Mouse (Mus musculus) limb, embryonic 10.5 days (tissue): Measurements from ENCODE around the gene Nt5c2. TPM values are rescaled to one million over a fixed set of nuclear protein-coding genes. Genes with fewer than 3 reads are reported as not detected.

Source experiments
- DNase-seq: peaks from one replicate; pipeline ENCODE4 v3.0.0-alpha.2; 2017; ENCODE audit warnings: low spot score
- H3K27ac ChIP-seq: fragments of 300-500 bp; sonication (generic); 2 replicates; pipeline ENCODE4 v1.5.1; 2016; ENCODE audit warnings: mild to moderate bottlenecking
- H3K27me3 ChIP-seq: fragments of 300-500 bp; sonication (generic); 2 replicates; pipeline ENCODE4 v1.6.1; 2016; ENCODE audit warnings: low read depth, mild to moderate bottlenecking; ENCODE audit not compliant: poor library complexity, severe bottlenecking
- H3K36me3 ChIP-seq: fragments of 300-500 bp; sonication (generic); 2 replicates; pipeline ENCODE4 v1.6.1; 2016; ENCODE audit warnings: mild to moderate bottlenecking, moderate library complexity
- H3K4me1 ChIP-seq: fragments of 300-500 bp; sonication (generic); 2 replicates; pipeline ENCODE4 v1.6.1; 2016
- H3K4me3 ChIP-seq: fragments of 300-500 bp; sonication (generic); 2 replicates; pipeline ENCODE4 v1.5.1; 2016; ENCODE audit warnings: mild to moderate bottlenecking, moderate library complexity
- H3K9me3 ChIP-seq: fragments of 300-500 bp; sonication (generic); replicated peaks from 2 replicates; pipeline ENCODE4 v1.6.1; 2016; ENCODE audit warnings: mild to moderate bottlenecking
- WGBS: fragments of 180-500 bp; shearing (Covaris S2); methylation state at CpG from one replicate; pipeline ENCODE4 v1.1.7; 2016; 5-methylcytosine and 5-hydroxymethylcytosine counted together
- polyA plus RNA-seq: library from polyadenylated mRNA; unstranded; fragments of >200 nt; fragmentation: Nextera tagmentation; extraction: Ambion mirVana; gene quantifications from 2 replicates; pipeline ENCODE4 v1.2.1, GENCODE M21; 2016

Nt5c2 gene
- polyA plus RNA-seq, 1 experiment from 2014 or later: 89.8 TPM

DNA sequence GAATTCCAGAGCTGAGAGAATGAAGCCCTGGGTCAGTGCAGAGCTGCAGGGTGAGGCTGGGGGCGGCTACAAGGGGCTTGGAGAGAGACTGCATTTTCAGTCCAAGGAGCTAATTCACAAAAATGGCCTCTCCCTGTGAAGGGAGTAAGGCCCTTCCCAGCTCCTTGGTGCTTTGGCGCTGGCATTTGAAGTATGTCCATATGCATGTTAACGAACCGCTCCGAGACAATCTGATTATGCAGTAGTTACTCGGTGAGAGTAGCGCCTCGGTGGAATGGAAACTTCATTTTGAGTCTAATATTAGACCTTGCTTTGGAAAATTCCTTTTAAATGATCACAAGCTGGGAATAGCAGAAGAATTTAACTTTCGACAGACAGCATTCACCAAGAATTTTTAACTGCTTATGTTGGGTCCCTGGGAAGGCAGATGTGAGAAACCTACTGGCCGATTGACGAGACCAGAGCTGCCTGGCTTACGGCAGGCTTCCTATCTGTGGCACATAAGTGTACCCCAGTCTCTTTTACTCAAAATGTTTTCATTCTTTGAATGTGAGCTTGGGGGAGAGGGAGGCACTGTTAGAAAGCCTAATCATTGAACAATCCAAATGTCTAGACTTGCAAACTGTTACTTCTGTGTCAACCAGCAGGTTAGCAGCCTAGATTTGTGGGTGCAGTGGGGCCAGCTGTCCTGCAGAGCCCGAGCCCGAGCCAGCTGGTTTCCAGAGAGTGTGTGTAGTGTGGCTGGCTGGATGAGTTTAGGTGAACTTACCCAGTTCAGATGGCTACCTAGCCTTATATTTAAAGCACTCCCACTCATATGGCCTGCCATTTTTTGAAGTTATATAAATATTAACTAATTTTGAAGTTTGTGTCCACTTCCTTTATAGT lies 166.3 kb downstream of the Nt5c2 start:
- DNase-seq: no peak
- no peaks in the 10 kb centered on the region for H3K36me3 ChIP-seq
- H3K4me3 ChIP-seq: no peak overlapping the region
- 82% methylated on average over 14 of the region's 14 CpGs for WGBS
- no peaks in the 10 kb centered on the region for H3K27me3 ChIP-seq
- no peak overlapping the region for H3K27ac ChIP-seq
- H3K4me1 ChIP-seq: 0 out of 2 replicates have a peak, but pooled peaks cover 2% of the 10 kb centered on the region
- no peaks in the 10 kb centered on the region for H3K9me3 ChIP-seq

- Histone ChIP-seq H3K27me3 (no peaks in the 10 kb centered on the region), H3K27ac (no peak overlapping the region), H3K36me3 (no peaks in the 10 kb centered on the region)
Observed at GRCm38 (mm10) chr19:46846459-46846858, 168.5 kb downstream of the Nt5c2 start.

DNA sequence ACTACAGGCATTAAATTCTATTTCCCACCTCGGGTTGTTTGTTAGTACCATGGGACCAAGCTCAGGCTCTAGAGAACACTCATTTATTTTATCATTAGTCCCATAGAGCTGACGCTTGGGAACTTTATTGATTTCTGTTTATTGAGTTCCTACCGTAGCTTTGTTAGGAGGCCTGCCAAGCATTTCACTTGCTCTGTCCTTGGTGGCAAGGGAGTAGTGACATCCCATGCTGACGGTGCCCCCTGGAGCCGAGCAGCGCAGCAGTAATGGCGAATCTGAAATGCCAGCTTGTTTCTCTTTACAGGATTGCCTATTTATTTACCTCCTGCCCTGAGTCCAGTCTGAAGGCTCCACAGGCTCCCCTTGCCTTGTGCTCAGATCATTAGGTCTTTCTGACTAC lies 168.9 kb downstream of the Nt5c2 start:
- no peaks in the 10 kb centered on the region for H3K36me3 ChIP-seq
- H3K9me3 ChIP-seq: no peaks in the 10 kb centered on the region
- 89% methylated on average over 7 of the region's 7 CpGs for whole genome bisulfite sequencing
- H3K27me3 ChIP-seq: no peaks in the 10 kb centered on the region
- H3K27ac ChIP-seq: no peak overlapping the region
- DNase-seq: no peak
- H3K4me3 ChIP-seq: no peak overlapping the region
- 0 out of 2 replicates have a peak, but pooled peaks cover 2% of the 10 kb centered on the region for H3K4me1 ChIP-seq

More at GRCm38 (mm10) chr19:46846459-46846858, 168.5 kb downstream of the Nt5c2 start:
- 0 out of 2 replicates have a peak, but pooled peaks cover 2% of the 10 kb centered on the region for H3K4me1 ChIP-seq
- no peak overlapping the region for H3K4me3 ChIP-seq
- no peak for DNase-seq
- H3K9me3 ChIP-seq: no peaks in the 10 kb centered on the region
- 87% methylated on average over 5 of the region's 5 CpGs for WGBS

DNA sequence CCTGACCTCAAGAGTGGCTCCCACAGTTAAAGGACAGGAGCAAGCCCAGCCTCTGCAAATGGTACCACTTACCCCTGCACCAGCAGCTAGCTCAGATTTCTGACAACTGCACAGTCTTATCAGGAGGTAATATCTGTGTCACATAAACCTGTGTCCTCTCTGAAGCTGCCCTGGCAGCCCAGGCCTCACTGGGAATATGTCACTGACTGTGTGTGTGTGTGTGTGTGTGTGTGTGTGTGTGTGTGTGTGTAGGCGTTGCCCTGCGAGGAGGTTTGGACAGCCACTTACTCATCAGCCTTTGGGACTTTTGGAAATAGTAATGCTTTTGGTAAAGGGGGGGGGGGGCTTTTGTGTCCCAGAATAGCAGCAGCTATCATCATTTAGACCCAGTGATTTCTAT lies 171.9 kb downstream of the Nt5c2 start:
- Histone ChIP-seq H3K4me3 (no peak overlapping the region), H3K27me3 (no peaks in the 10 kb centered on the region), H3K36me3 (no peaks in the 10 kb centered on the region), H3K4me1 (peaks cover 4% of the 10 kb centered on the region; the same call in 1 of the 2 replicates), H3K27ac (no peak overlapping the region), H3K9me3 (no peaks in the 10 kb centered on the region)
- 76% methylated on average over 2 of the region's 2 CpGs for whole genome bisulfite sequencing
- DNase-seq: no peak

GRCm38 (mm10) chr19:46841016-46841415 lies 173.9 kb downstream of the Nt5c2 start:
- no peaks in the 10 kb centered on the region for H3K36me3 ChIP-seq
- H3K4me3 ChIP-seq: no peak overlapping the region
- no peak overlapping the region for H3K27ac ChIP-seq
- H3K27me3 ChIP-seq: no peaks in the 10 kb centered on the region
- DNase-seq: no peak
- WGBS: 87% methylated on average over 4 of the region's 4 CpGs
- no peaks in the 10 kb centered on the region for H3K9me3 ChIP-seq
- H3K4me1 ChIP-seq: peaks cover 4% of the 10 kb centered on the region; the same call in 1 of the 2 replicates

DNA sequence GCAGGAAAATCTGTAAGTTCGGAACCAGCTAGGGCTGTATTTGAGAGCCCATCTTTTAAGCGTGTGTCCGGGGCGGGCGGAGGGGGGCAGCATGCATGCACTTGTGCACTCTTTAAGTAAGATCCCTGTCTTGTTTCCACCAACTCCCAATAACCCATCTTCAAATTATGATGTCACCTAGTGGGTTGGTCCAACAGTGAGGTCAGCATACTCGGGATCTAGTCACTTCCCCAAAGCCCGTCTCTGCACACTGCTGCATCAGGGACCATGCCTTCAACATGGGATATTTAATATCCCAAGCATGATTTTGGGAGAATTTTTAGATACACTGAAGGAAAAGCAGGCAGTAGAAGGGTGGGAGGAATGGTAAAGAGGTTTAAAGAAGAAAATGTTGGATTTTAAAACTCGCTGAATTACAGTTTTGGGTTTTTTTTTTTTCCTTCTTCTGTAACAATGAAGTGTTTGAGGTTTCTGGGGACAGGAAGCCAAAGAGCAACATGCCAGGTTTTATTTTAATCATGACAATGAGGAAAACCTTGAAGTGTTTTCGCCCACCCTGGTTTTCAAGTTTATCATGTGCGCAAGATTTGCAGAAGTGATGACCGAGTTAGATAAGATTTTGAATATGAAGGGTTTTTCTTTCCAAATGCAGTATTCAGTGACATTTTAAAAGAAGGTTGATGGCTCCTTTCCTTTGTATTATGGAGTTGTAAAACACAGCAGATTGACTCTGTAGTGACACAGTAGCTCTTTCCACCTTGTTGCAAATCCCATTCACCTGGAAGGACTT lies 177.5 kb downstream of the Nt5c2 start:
- H3K4me1 ChIP-seq: peaks cover 4% of the 10 kb centered on the region; the same call in 1 of the 2 replicates
- H3K9me3 ChIP-seq: no peaks in the 10 kb centered on the region
- H3K27me3 ChIP-seq: no peaks in the 10 kb centered on the region
- DNase-seq: no peak
- WGBS: 91% methylated on average over 11 of the region's 11 CpGs
- H3K27ac ChIP-seq: no peak overlapping the region
- H3K36me3 ChIP-seq: no peaks in the 10 kb centered on the region
- H3K4me3 ChIP-seq: no peak overlapping the region

DNA sequence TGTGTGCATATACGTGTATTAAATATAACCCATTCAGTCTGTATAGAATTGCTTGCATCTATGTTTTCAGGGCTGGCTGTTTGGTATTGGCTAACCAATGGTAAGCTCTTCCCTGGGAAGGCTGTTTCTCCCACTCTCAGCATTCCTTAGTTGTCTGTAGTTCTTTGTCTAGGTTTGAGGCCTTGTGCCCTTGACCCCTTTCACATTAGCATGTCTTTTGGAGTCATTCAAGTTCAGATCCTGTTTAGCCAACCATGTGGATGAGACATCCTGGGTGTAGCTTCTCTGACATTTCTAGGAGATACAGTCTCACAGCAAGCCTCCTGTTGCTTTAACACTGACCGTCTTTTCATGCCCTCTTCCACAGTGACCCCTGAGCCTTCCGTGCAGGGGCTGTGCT lies 178.9 kb downstream of the Nt5c2 start:
- Histone ChIP-seq H3K9me3 (no peaks in the 10 kb centered on the region), H3K36me3 (no peaks in the 10 kb centered on the region), H3K27ac (no peak overlapping the region), H3K4me3 (no peak overlapping the region), H3K27me3 (no peaks in the 10 kb centered on the region), H3K4me1 (peaks cover 4% of the 10 kb centered on the region; the same call in 1 of the 2 replicates)
- WGBS: 82% methylated on average over 3 of the region's 3 CpGs
- no peak for DNase-seq

DNA sequence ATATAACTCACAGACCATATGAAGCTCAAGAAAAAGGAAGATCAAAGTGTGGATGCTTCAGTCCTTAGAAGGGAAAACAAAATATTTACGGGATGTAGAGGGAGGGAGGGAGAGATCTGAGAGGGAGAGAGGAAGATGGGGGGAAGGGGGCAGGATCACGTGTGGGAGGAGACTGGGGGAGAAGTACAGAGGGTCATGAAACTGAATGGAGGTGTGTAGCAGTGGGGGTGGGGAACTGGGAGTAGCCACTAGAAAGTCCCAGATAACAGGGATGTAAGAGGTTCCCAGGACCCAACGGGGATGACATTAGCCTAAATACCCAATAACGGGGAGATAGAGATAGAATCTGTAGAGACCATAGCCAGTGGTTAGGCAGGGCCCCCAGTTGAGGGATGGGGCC lies 179.6 kb downstream of the Nt5c2 start:
- H3K4me1 ChIP-seq: peaks cover 4% of the 10 kb centered on the region; the same call in 1 of the 2 replicates
- 68% methylated on average over 4 of the region's 4 CpGs for WGBS
- no peaks in the 10 kb centered on the region for H3K9me3 ChIP-seq
- no peak overlapping the region for H3K4me3 ChIP-seq
- DNase-seq: no peak
- no peak overlapping the region for H3K27ac ChIP-seq
- H3K27me3 ChIP-seq: no peaks in the 10 kb centered on the region
- no peaks in the 10 kb centered on the region for H3K36me3 ChIP-seq

DNA sequence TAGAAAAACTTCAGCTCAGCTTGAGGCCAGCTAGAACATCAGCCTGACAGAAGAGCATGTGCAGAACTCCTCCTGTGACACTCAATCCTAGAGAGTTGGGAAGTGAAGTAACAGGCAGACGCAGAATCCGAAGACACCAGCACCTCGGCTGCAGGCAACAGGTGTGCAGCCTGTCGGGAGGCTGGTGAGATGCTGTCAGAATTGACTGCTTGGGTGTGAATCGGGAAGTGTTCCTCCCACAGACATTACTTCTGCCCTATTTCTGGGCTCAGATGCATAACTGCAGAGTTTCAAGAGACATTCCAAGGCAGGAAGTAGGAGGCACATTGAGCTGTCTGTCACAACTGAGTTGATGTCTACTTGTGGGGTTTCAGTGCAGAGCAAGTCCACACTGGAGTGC lies 180.7 kb downstream of the Nt5c2 start:
- Histone ChIP-seq H3K9me3 (no peaks in the 10 kb centered on the region), H3K4me3 (no peak overlapping the region), H3K27ac (no peak overlapping the region), H3K4me1 (no peaks in the 10 kb centered on the region), H3K27me3 (no peaks in the 10 kb centered on the region), H3K36me3 (no peaks in the 10 kb centered on the region)
- DNase-seq: no peak
- WGBS: 85% methylated on average over 5 of the region's 5 CpGs

Other genes with a start within 250 kb of the Nt5c2 start
- 0.11 and 0.15 TPM in 2 replicates for gene Ina, start 455 bp downstream of the Nt5c2 start, polyA plus RNA-seq
- gene Pcgf6, start 35.8 kb upstream of the Nt5c2 start, polyA plus RNA-seq: 35.3 and 38.2 TPM in 2 replicates
- gene Taf5, start 52.6 kb upstream of the Nt5c2 start, polyA plus RNA-seq: 8.6 and 8.7 TPM in 2 replicates
- 1,161 and 1,186 TPM in 2 replicates for gene Usmg5, start 75.5 kb upstream of the Nt5c2 start, polyA plus RNA-seq
- gene Pdcd11, start 75.6 kb upstream of the Nt5c2 start, polyA plus RNA-seq: 13.8 and 14.5 TPM in 2 replicates
- 2.8 and 3.7 TPM in 2 replicates for gene Calhm2, start 123.1 kb upstream of the Nt5c2 start, polyA plus RNA-seq
- gene Calhm1, start 129.1 kb upstream of the Nt5c2 start, polyA plus RNA-seq: not detected in 2 replicates
- gene Calhm3, start 142.6 kb upstream of the Nt5c2 start, polyA plus RNA-seq: not detected in 2 replicates
- 5.7 and 7.7 TPM in 2 replicates for gene Neurl1a, start 163.7 kb upstream of the Nt5c2 start, polyA plus RNA-seq